Mouse (Mus musculus) CD8-positive naive resting alpha-beta T cell, adult 57 days (primary cell): ENCODE data around the gene C1qtnf6. TPM values are rescaled to one million over a fixed set of nuclear protein-coding genes. Genes with fewer than 3 reads are reported as not detected.

Experiments used
- total RNA-seq: library from RNA; stranded (reverse); gene quantifications from one replicate; pipeline ENCODE4 v1.2.4, GENCODE M21; 2023

C1qtnf6 gene
- 0.83 TPM for total RNA-seq

DNA sequence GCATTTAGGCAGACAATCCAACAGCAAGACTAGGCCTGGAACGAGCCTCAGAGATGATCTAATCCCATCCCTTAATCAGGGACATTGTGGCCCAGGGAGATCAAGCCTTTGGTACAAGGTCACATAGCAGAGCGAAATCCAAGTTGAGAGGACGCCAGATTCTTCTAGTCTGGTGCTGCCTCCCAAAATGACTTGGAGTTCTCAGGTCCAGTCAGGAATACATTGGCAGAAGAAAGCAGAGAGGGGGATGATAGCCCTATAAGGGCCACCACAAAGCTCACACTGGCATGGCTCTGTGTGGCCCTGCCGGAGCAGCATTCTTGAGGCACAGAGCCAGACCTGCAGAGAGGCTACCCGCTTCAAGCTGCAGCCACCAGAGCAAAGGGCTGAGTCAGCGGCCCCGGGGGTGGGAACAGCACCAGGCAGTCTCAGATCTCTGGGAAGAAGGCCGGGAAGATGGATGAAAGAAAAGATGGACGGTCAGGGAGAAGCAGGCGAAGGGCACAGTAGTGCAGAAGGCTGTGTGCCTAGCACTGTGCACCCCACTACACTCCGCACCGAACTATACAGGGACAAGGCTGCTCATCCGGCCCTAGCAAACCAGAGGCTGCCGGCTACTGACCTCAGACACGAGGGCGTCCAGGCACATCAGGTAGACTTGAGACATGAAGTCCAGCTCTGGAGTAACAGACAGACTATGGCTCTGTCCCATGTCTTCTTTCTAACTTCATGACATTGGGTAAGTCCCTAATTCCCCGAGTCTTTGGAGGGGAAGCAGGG is at the start of gene C1qtnf6:
Gene C1qtnf6, minus strand, starts transcription at position 746 of the 780 bp plus-strand sequence.

DNA sequence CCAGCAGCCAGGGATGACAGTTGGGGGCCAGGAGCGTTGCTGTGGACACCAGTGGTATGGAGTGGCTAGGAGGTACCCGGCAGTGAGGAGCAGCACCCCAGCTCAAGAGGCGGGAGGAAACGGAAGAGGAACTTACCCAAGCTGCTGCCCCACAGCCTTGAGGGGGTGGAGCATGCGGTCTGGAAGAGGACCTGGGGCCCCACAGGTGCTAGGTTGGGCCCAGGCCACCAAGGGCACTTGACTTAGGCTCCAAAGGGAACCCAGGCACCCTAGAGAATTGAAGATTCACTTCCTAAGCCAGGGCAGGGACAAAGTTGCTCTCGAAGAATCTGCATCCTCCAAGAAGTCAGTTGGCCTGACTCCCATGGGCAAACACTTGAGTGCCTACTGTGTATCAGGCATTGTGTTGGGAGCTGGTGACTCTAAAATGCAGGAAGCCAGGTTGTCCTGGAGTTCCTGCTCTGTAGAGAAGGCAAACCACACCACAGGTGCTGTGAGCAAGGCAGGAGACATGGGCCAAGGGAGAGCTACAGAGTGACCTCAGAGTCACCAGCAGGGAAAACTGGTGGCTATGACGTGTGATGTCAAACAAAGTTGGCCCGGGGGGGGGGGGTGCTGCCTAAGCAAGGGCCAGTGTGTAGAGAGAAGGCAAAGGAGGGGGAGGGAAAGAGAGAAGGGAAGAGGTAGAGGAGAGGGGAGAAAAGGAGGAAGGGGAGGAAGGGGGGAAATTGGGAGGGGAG is 41.6 kb upstream of the C1qtnf6 start, which contains the start of gene Rac2:
Gene Rac2, minus strand, starts transcription at position 126 of the 740 bp plus-strand sequence.

DNA sequence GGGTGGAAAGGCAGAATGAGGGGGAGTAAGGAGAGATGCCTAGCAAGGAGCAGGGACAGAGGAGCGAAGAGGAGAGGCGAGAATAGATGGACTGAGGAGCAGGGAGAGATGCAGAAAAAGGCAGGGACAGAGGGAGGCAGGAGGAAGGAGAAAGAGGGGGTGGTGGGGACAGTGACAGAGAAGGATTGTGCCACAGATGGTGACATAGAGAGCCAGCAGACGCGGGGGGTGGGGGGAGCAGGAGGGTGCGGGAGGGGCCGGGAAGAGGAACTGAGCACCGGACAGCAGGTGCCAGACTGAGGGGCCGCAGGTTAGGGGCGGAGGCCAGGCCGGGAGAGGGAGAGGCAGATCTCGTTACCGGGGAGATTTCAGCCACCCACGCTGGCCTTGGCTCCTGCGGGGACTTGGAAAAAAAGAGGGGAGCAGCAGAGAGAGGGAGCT is 13.4 kb upstream of the C1qtnf6 start, which contains the start of gene Sstr3:
Gene Sstr3, minus strand, starts transcription at position 125 of the 441 bp plus-strand sequence.

DNA sequence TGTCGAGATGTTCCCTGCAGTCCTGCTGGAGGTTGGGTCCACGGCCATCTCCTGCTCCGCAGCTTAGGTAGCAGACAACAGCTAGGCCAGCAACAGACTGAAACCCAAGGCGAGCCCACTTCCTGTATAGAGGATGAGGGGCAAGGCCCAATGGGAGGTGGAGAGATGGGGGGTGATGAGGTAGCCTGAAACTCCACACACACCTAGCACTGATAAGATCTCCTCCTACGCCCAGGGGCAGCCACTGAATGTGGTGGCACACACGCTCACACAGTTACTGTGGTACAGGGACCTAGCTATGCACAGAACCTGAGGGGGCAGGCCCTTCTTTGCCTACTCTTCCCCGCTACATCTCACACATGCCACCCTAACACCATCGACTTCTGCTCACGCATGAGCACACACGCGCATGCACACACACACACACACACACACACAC is 36.2 kb downstream of the C1qtnf6 start, which contains the start of gene Il2rb:
Gene Il2rb, minus strand, starts transcription at position 304 of the 439 bp plus-strand sequence.

Other genes starting within 250 kb of the C1qtnf6 start
- gene Csf2rb2, start 225.7 kb downstream of the C1qtnf6 start, total RNA-seq = 1.5 TPM
- 3.3 TPM for gene Csf2rb, start 205.7 kb downstream of the C1qtnf6 start, total RNA-seq
- gene Tex33, start 135.5 kb downstream of the C1qtnf6 start, total RNA-seq = not detected
- 0.64 TPM for gene Tst, start 125.5 kb downstream of the C1qtnf6 start, total RNA-seq
- 20.6 TPM for gene Mpst, start 125.0 kb downstream of the C1qtnf6 start, total RNA-seq
- gene Kctd17, start 102.9 kb downstream of the C1qtnf6 start, total RNA-seq = 0.95 TPM
- not detected for gene Tmprss6, start 62.8 kb downstream of the C1qtnf6 start, total RNA-seq
- gene Il2rb, start 36.1 kb downstream of the C1qtnf6 start, total RNA-seq = 128 TPM
- gene Sstr3, start 13.3 kb upstream of the C1qtnf6 start, total RNA-seq = not detected
- gene Rac2, start 41.4 kb upstream of the C1qtnf6 start, total RNA-seq = 933 TPM
- gene Cyth4, start 65.6 kb upstream of the C1qtnf6 start, total RNA-seq = 229 TPM
- not detected for gene Elfn2, start 187.4 kb upstream of the C1qtnf6 start, total RNA-seq
- 115 TPM for gene Mfng, start 242.1 kb upstream of the C1qtnf6 start, total RNA-seq